Mouse (Mus musculus) MEL (cell line): ENCODE data around the gene Srrm3.

Source experiments
- CTCF ChIP-seq, 3 experiments: IDR thresholded peaks in 2 of 3; conservative IDR thresholded peaks in 1 of 3; 2 replicates each; pipeline ENCODE4 v1.5.1; 2011 to 2012; ENCODE audit warnings: low read length in 3 of 3, low read depth in 2 of 3, mild to moderate bottlenecking in 2 of 3, improper control_type of control experiment in 1 of 3, inconsistent platforms in 1 of 3, mixed read lengths in 1 of 3, moderate library complexity in 1 of 3; ENCODE audit not compliant: control insufficient read depth in 1 of 3, insufficient read depth in 1 of 3, poor library complexity in 1 of 3, severe bottlenecking in 1 of 3
- ELF1 ChIP-seq: IDR thresholded peaks from 2 replicates; pipeline ENCODE4 v1.6.1; 2014; ENCODE audit warnings: low read depth, mild to moderate bottlenecking, inconsistent platforms, low read length, improper control_type of control experiment, moderate library complexity
- MXI1 ChIP-seq: IDR thresholded peaks from 2 replicates; pipeline ENCODE4 v1.6.1; 2011; ENCODE audit warnings: mild to moderate bottlenecking, low read depth, low read length, improper control_type of control experiment
- POLR2A ChIP-seq, 2 experiments: IDR thresholded peaks; 2 replicates each; pipeline ENCODE4 v1.6.1; 2011 to 2012; ENCODE audit warnings: low read length in 2 of 2, mild to moderate bottlenecking in 2 of 2, control low read depth in 1 of 2, improper control_type of control experiment in 1 of 2, low read depth in 1 of 2, moderate library complexity in 1 of 2; ENCODE audit not compliant: control insufficient read depth in 1 of 2, insufficient read depth in 1 of 2, poor library complexity in 1 of 2
- TBP ChIP-seq: IDR thresholded peaks from 2 replicates; pipeline ENCODE4 v1.8.0; 2011; ENCODE audit warnings: low read depth, low read length, improper control_type of control experiment
- USF1 ChIP-seq: IDR thresholded peaks from 2 replicates; pipeline ENCODE4 v1.6.1; 2014; ENCODE audit warnings: low read depth, mild to moderate bottlenecking, inconsistent platforms, low read length, improper control_type of control experiment, moderate library complexity

DNA sequence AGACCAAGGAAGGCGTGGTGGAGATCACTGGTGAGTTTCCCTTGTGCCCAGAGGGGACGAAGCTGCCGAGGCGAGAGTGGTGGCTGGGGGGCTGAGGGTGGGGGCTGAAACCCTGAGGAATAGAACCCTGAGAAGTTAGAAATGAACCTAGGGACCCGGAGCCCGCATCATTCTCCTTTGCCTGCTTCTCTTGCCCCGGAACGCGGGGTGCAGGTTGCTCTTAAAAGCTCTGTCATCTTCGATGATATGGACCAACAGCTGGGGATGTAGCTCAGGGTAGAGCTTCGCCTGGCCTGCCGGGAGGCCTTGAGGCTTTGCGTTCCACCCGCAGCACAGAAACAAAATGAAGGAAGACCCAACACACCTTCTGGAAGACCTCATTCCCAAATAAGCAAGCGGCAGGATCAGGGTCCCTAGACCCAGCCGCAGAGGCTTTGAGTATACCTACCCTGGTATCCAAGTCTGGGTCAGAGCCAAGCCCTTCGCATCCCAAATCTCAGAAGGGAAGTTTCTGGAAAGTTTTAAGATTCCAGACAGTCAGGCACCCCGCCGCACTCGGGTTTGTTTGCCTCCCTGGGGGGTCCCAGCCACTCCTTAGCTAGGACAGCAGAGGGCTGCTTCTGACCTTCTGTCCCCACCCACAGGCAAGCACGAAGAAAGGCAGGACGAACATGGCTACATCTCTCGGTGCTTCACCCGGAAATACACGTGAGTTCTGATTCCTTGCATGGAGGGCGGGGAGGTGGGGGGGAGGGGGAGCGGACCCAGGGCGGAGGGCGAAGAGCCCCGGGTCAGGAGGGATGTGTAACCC is 81.9 kb downstream of the Srrm3 start:
- TF ChIP-seq ELF1 = no peak
- no peak for TF ChIP-seq CTCF (IDR thresholded peaks at IDR 0.05 in 2 of 3, conservative IDR thresholded peaks at IDR 0.05 in 1 of 3; ENCODE audit: control insufficient read depth in 1 of 3, insufficient read depth in 1 of 3, low read depth in 2 of 3, low read length in 3 of 3, poor library complexity in 1 of 3, severe bottlenecking in 1 of 3)
- no peak for TF ChIP-seq TBP
- TF ChIP-seq MXI1 = no peak
- TF ChIP-seq USF1 = no peak
- TF ChIP-seq POLR2A (IDR thresholded peaks at IDR 0.05; ENCODE audit: control insufficient read depth in 1 of 2, insufficient read depth in 1 of 2, low read depth in 1 of 2, low read length in 2 of 2, poor library complexity in 1 of 2) = no peak
